In the genomic region with DNA sequence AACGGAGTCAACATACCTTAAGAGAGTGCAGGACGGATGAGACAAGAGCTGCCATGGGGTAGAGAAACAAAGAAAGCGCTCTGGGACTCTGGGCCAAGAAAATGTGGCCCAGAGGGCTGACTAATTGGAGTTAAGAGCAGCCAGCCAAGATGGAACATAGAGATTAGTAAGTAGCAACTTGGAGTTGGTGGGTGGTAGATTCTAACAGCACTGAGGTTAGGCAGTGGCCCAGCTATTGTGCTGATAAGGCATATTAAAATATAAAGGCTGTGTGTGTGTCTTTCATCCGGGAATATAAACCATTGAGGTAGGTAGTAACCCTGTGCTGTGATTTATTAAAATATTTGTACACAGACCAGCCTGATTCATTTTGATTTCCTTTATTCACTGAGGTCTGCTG, we compare ENCODE assay signal across 17 mouse cellular contexts.
"Had no signal": no experiment of that assay in that cellular context is flagged by ENCODE, and none has a peak within 500 bp of the region (broad histone marks: within the 10 kb centered on the region; RNA-seq: fewer than 3 reads in every experiment).

No protein-coding gene starts in this region.

- H3K4me2 ChIP-seq: lung, embryonic 15.5 days; midbrain, embryonic 11.5 days; midbrain, embryonic 13.5 days; midbrain, embryonic 15.5 days; neural tube, embryonic 12.5 days; stomach, embryonic 15.5 days had no signal

- H3K9ac ChIP-seq: liver, postnatal 0 days; lung, embryonic 15.5 days; midbrain, embryonic 13.5 days; midbrain, embryonic 15.5 days; neural tube, embryonic 12.5 days; stomach, embryonic 15.5 days had no signal

- H3K4me3 ChIP-seq: lung, embryonic 15.5 days; midbrain, embryonic 13.5 days; midbrain, embryonic 15.5 days; neural tube, embryonic 12.5 days; stomach, embryonic 15.5 days had no signal

- H3K4me1 ChIP-seq: midbrain, embryonic 13.5 days; midbrain, embryonic 15.5 days; neural tube, embryonic 12.5 days; stomach, embryonic 15.5 days had no signal

- H3K27ac ChIP-seq: lung, embryonic 15.5 days; macrophage; midbrain, embryonic 13.5 days; midbrain, embryonic 15.5 days; neural tube, embryonic 12.5 days; stomach, embryonic 15.5 days; stomach, postnatal 0 days had no signal

- H3K36me3 ChIP-seq: midbrain, embryonic 13.5 days; midbrain, embryonic 15.5 days; neural tube, embryonic 12.5 days had no signal

- H3K27me3 ChIP-seq: lung, embryonic 15.5 days; midbrain, embryonic 13.5 days; midbrain, embryonic 15.5 days; neural tube, embryonic 12.5 days; stomach, embryonic 15.5 days had no signal

- DNase-seq: liver, postnatal 0 days; lung, adult 2 months; lung, postnatal 14 days; lung, postnatal 36 days; right cerebral cortex, postnatal 14 days; thymus, adult 2 months; thymus, postnatal 25 days; thymus, postnatal 4 days had no signal

- ATAC-seq: liver, postnatal 0 days; lung, postnatal 0 days; midbrain, embryonic 13.5 days; midbrain, embryonic 15.5 days had no signal

- H3K9me3 ChIP-seq: lung, embryonic 15.5 days; midbrain, embryonic 13.5 days; midbrain, embryonic 15.5 days; neural tube, embryonic 12.5 days; stomach, embryonic 15.5 days had no signal
